Mouse (Mus musculus) liver, adult 2 months (tissue): ENCODE results near the gene Spry1. TPM values are rescaled to one million over a fixed set of nuclear protein-coding genes. Genes with fewer than 3 reads are reported as not detected.

Experiments
- DNase-seq: peaks from one replicate; pipeline ENCODE4 v3.0.0-alpha.2; 2011; ENCODE audit warnings: low read depth, low spot score; ENCODE audit errors: extremely low read depth
- H3K27ac ChIP-seq: fragments of 200-500 bp; replicated peaks from 2 replicates; pipeline ENCODE4 v1.5.1; 2012; ENCODE audit warnings: low read depth, mild to moderate bottlenecking, control low read depth, inconsistent platforms, low read length; ENCODE audit not compliant: insufficient read depth
- H3K27me3 ChIP-seq: fragments of 200-500 bp; 2 replicates; pipeline ENCODE4 v1.6.1; 2012; ENCODE audit warnings: mild to moderate bottlenecking, moderate library complexity, low read length, inconsistent platforms; ENCODE audit not compliant: control insufficient read depth, insufficient read depth
- H3K36me3 ChIP-seq: fragments of 200-500 bp; 2 replicates; pipeline ENCODE4 v1.6.1; 2012; ENCODE audit warnings: low read length, inconsistent platforms; ENCODE audit not compliant: control insufficient read depth, insufficient read depth
- H3K4me1 ChIP-seq: fragments of 200-500 bp; 2 replicates; pipeline ENCODE4 v1.6.1; 2011; ENCODE audit warnings: low read length; ENCODE audit not compliant: control insufficient read depth, insufficient read depth
- H3K4me3 ChIP-seq: fragments of 200-500 bp; 2 replicates; pipeline ENCODE4 v1.5.1; 2011; ENCODE audit warnings: low read depth, mild to moderate bottlenecking, control low read depth, low read length, moderate library complexity; ENCODE audit not compliant: insufficient read depth
- H3K79me2 ChIP-seq: fragments of 200-500 bp; 2 replicates; pipeline ENCODE4 v1.6.1; 2012; ENCODE audit warnings: inconsistent platforms, mild to moderate bottlenecking, low read length, moderate library complexity; ENCODE audit not compliant: control insufficient read depth, insufficient read depth
- H3K9ac ChIP-seq: fragments of 200-500 bp; 2 replicates; pipeline ENCODE4 v1.6.1; 2012; ENCODE audit warnings: low read depth, mild to moderate bottlenecking, control low read depth, inconsistent platforms, low read length
- CTCF ChIP-seq: fragments of 200-500 bp; IDR thresholded peaks from 2 replicates; pipeline ENCODE4 v1.5.1; 2011; ENCODE audit warnings: low read depth, low read length, control low read depth
- POLR2A ChIP-seq: fragments of 200-500 bp; IDR thresholded peaks from 2 replicates; pipeline ENCODE4 v1.6.1; 2011; ENCODE audit warnings: low read length, control low read depth; ENCODE audit not compliant: insufficient read depth; ENCODE audit errors: extremely low read depth
- WGBS: fragments of 180-500 bp; shearing (Covaris S2); methylation state at CpG from one replicate; pipeline ENCODE4 v1.1.7; 2018; 5-methylcytosine and 5-hydroxymethylcytosine counted together
- polyA plus RNA-seq: library from polyadenylated mRNA; depleted of rRNA; stranded (reverse); fragments of >200 nt; gene quantifications from 2 replicates; pipeline ENCODE4 v1.2.3, GENCODE M21; 2012
- total RNA-seq: library from RNA; depleted of rRNA; stranded (reverse); fragments of >200 nt; gene quantifications from 2 replicates; pipeline ENCODE4 v1.2.3, GENCODE M21; 2014

Gene Spry1
- total and polyA plus RNA-seq, 2 experiments = 2.8 to 5.9 TPM

DNA sequence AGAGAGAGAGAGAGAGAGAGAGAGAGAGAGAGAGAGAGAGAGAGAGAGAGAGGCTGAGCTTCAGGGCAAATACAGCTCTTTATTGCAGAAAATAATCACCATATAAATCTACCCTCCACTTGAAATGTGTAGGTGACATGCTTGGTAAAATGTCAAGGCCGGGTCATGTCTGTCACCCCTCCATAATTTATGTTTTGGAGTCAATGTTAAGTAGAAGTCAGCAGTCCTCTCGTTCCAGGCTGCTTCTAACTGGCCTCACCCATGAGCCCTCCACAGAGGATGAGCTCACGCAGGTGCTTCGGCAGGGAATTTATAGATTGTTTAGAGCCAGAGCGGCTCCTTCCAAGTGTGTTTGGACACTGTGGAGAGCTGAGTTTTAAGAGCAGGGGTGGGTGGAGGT lies 18.4 kb downstream of the Spry1 start:
- Histone ChIP-seq H3K36me3 (no peaks in the 10 kb centered on the region), H3K27me3 (0 out of 2 replicates have a peak, but pooled peaks cover 2% of the 10 kb centered on the region), H3K4me1 (no peaks in the 10 kb centered on the region), H3K27ac (no peak overlapping the region), H3K4me3 (no peak overlapping the region), H3K9ac (no peak overlapping the region), H3K79me2 (no peaks in the 10 kb centered on the region)
- 77% methylated on average over 5 of the region's 5 CpGs for WGBS
- DNase-seq = no peak
- TF ChIP-seq CTCF (no peak), POLR2A (no peak)

DNA sequence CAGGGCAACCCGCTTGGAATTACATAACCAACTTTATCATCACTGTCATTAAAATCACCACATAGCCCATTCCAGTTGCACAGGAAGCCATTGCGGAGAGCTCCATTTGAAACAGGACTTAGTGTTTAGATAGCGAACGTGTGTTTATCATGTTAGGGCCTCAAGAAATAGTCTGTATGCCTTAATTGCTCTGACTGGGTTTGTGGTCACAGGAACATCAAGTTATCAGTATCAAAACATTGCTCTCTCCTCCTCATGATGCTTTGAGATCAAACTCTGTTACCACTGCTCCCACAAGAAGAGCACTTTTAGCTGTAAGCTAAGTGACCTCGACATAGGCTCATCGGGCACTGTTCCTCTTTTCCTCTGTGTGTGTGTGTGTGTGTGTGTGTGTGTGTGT lies 19.9 kb downstream of the Spry1 start:
- DNase-seq = no peak
- WGBS = 74% methylated on average over 6 of the region's 6 CpGs
- Histone ChIP-seq H3K27ac (no peak overlapping the region), H3K4me3 (no peak overlapping the region), H3K79me2 (no peaks in the 10 kb centered on the region), H3K4me1 (no peaks in the 10 kb centered on the region), H3K27me3 (0 out of 2 replicates have a peak, but pooled peaks cover 2% of the 10 kb centered on the region), H3K36me3 (no peaks in the 10 kb centered on the region), H3K9ac (no peak overlapping the region)
- no peak for TF ChIP-seq CTCF
- TF ChIP-seq POLR2A = no peak

DNA sequence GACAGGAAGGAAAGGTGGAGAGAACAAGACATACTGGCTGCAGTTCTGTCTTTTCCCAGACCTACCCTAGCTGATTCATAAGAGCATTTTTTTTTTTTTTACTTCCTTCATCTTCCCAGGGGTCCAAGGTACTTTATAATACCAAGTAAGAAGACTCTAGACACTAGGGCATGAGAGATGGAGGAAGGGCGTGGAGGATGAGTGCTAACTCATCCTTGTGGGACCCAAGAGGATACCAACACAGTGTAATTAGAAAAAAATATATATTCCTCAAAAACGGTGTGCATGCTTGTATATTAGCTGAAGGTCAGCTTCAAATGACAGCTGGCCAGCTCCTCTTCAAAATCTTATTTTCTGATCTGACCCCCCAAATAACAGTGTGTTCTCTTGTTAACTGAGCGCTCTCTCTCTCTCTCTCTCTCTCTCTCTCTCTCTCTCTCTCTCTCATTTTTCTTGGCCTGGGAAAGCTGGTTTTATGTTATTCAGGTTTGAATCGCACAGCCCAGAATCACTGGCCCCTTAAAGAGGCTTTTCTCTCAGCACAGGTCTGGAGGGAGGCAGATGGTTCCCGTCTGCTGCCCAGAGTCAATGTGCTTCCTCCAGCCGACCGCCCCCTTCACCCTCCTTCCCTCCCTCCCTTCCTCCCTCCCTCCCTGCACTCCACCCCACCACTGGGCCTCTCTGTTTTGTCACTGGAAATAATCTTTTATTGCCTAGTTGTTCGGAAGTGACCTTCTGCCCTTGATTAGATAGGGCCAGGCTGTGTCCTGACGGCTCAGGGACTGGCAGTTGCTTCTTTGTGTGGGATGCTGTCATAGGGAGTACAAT lies 26.8 kb downstream of the Spry1 start:
- Histone ChIP-seq H3K36me3 (no peaks in the 10 kb centered on the region), H3K27ac (no peak overlapping the region), H3K79me2 (no peaks in the 10 kb centered on the region), H3K9ac (no peak overlapping the region), H3K27me3 (peaks cover 2% of the 10 kb centered on the region; the same call in 1 of the 2 replicates), H3K4me1 (no peaks in the 10 kb centered on the region), H3K4me3 (no peak overlapping the region)
- no peak for DNase-seq
- TF ChIP-seq CTCF (no peak), POLR2A (no peak)
- WGBS = 52% methylated on average over 9 of the region's 9 CpGs

DNA sequence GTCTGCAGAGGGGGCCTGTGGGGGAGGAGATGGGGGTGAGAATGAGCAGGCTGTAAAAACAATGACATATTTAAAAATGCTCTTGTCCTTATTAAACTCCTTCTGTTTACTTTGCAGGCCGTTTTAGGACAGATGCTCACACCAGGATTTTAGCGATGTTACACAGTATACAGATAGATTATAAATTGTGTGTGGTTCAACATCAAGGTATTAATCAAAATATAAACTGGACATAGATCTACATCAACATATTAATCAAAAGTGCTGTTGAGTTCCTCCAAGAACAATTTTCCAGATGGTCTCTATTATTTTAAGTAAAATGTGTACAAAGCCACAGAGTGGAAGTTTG lies 27.3 kb downstream of the Spry1 start:
- Histone ChIP-seq H3K79me2 (no peaks in the 10 kb centered on the region), H3K4me3 (no peak overlapping the region), H3K4me1 (no peaks in the 10 kb centered on the region), H3K9ac (no peak overlapping the region), H3K27me3 (peaks cover 2% of the 10 kb centered on the region; the same call in 1 of the 2 replicates), H3K27ac (no peak overlapping the region), H3K36me3 (no peaks in the 10 kb centered on the region)
- TF ChIP-seq CTCF (no peak), POLR2A (no peak)
- WGBS = 41% methylated on average over 2 of the region's 2 CpGs
- DNase-seq = no peak

DNA sequence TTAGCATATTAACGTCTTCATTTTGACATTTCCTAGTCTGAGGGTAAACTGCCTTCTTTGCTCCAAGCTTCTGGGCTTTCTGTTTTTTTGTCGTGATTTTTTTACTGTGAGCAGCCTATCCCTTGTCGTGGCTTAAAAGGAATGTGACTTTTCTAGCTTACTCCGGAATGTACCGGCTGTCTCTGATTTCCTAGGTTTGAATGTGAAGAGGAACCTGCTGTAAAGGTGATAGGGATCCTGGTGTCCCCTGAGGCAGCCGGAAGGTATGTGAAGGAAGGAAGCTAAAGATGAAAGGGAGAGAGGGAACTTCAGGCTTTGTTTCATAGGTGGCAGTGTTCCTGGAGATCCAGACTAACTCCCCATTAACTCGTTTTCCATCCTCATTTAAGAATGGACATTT lies 28.0 kb downstream of the Spry1 start:
- no peak overlapping the region for H3K27ac ChIP-seq
- no peak for DNase-seq
- no peaks in the 10 kb centered on the region; the same call in 1 of the 2 replicates for H3K27me3 ChIP-seq
- H3K36me3 ChIP-seq = no peaks in the 10 kb centered on the region
- H3K9ac ChIP-seq = no peak overlapping the region
- no peaks in the 10 kb centered on the region for H3K79me2 ChIP-seq
- no peak overlapping the region for H3K4me3 ChIP-seq
- H3K4me1 ChIP-seq = no peaks in the 10 kb centered on the region
- TF ChIP-seq POLR2A (no peak), CTCF (no peak)
- 55% methylated on average over 7 of the region's 7 CpGs for WGBS

DNA sequence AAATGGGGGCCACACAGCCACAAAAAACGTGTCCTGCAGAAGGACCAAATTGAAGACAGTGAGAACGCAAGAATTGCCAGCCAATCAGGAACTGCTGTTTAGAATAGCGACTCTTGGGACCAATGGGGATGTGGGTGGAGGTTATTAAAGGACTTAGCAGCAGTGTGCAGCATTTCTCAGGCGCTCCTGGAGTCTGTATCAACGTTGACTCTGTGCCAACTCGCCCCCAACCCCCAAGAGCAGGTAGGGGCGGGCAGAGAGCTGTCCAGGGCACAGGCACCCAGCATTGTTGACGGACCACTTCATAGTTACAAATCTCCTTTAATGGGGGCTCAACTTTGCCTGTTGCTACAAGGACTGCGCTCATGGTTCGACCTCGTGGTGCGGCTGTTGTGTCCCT lies 28.9 kb downstream of the Spry1 start:
- H3K4me3 ChIP-seq = no peak overlapping the region
- no peak for DNase-seq
- H3K27me3 ChIP-seq = no peaks in the 10 kb centered on the region; the same call in 1 of the 2 replicates
- no peaks in the 10 kb centered on the region for H3K4me1 ChIP-seq
- WGBS = 89% methylated on average over 12 of the region's 12 CpGs
- no peak overlapping the region for H3K27ac ChIP-seq
- H3K79me2 ChIP-seq = no peaks in the 10 kb centered on the region
- no peaks in the 10 kb centered on the region for H3K36me3 ChIP-seq
- no peak overlapping the region for H3K9ac ChIP-seq
- TF ChIP-seq POLR2A = no peak
